Mouse (Mus musculus) lung, postnatal 4 days (tissue): Measurements from ENCODE around the gene Ssbp4.
A peak's percentile ranks its signal among the peaks of the same experiment; 100 is the strongest.

Experiments used
- DNase-seq, 2 experiments: peaks; one replicate each; pipeline ENCODE4 v3.0.0; 2021

The Ssbp4 gene

DNA sequence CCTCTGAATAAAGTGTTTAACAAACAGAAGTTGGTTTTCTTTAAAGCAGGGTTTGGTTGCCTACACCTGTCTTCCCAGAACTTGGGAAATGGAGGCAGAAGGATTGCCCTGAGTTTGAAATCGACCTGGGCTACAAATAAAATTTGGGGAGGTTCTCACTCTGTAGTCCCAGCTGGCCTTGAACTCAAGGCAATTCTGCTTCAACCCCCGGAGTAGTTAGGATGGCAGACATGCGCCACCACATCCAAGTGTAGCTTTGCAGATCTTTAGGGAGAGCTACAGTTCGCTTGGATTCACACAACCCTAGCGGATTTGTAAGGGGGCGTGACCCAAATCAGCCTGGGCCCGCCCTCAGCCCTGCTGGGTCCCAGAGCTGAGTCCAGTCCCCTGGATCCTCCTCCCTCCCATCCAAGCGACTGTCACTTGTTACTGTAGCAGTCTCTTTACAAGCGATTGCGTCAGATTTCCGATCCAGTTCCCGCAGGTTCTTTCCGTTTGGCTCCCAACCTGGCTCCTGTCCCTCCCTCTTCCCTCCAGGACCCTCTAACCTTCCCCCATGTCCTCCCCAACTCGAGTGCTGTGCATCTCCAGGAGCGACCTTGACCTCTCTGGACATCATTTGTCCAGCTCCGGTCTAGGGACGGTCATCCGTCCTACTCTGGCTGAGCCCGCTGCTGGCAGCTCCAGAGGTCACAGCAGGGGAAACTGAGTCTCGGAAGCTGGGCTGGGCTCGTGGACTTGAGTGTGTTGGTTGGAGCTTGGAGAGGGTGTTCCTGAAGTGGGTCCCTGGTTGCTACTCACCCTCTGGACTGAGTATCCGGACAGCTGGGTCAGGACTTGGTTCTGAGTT is 22.1 kb upstream of the Ssbp4 start:
- peak; percentile 80 to 85 for DNase-seq

DNA sequence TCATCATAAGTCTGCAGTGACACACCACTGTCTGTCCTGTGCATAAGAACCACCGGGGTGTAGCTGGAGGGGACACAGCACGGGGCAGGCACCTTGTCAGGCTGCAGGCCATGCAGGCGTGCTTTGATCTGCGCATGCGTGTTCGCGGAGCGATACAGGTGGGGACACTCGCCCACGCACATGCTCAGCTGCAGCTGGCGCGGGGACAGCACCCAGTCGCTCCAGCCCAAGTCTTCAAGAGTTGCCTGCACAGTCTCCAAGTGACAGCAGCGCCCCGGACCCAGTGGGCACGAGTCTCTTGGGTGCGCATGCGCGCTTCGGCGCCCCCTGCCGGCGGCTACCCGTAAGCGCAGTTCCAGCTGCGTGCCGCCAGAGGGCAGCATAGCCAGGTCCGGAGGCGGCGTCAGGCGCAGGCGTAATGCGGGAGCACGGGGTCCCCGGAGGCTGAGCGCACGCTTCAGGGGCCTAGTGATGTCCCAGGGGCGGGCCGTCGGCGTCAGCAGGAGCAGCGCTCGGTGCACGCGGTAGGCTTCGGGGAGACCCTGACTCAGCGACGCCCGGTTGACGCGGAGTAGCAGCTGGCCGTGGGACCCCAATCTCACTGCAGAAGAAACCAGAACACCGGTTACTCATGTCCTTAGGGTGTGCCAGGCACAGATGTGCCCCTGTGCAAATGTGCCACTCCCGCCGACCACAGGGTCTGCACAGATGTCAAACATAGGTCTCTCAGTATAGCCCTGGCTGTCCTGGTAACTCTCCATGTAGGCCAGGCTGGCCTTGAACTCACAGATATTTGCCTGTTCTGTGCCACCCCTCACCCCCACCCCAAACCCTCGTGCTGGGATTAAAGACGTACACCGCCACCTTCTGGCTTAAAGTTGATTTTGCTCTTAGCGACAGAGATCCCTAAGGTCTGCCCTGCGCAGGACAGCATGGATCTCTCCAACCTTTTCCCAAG is 21.2 kb upstream of the Ssbp4 start:
- DNase-seq: peak; percentile 92

DNA sequence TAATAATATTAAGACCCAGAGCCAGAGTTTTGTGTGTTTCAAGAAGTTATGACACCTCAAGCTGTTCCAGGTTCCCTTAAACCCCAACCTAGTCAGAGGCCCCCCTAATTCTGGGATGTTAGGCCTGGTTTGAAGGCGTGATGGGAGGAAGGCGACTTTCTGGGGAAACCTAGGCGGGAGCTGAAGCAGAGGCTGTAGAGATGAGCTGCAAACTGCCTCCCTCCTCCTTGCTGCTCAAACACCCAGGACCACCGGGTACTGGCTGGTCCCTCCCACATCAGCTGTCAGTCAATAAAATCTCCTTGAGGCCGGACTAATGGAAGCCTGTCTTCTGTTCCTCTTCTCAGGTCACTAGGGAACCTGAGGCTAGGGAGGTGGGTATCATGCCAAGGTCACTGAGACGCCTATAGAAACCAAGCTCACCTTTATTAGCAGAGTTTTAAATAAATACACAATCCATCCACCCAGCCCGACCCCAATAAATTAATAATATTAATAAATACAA is 20.4 kb upstream of the Ssbp4 start:
- DNase-seq: no peak

DNA sequence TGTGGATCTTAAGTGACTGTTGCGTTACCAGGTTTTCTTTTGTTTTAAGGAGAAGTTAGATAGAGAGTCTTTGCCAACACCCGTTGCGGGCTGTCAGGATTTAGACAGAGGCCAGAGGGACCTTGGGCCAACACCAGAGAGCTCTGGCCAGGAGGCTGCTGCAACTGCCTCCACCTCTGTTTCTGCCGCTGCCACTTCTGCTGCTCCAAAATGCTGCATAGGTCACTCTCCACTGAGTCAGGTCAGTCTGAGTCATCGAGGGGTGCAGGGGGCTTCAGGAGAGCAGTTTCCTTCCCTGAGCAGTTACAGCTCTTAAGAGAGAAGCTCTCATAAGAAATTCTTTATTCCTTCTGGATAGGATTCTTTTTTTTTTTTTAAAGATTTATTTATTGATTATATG is 18.4 kb upstream of the Ssbp4 start:
- DNase-seq: no peak

DNA sequence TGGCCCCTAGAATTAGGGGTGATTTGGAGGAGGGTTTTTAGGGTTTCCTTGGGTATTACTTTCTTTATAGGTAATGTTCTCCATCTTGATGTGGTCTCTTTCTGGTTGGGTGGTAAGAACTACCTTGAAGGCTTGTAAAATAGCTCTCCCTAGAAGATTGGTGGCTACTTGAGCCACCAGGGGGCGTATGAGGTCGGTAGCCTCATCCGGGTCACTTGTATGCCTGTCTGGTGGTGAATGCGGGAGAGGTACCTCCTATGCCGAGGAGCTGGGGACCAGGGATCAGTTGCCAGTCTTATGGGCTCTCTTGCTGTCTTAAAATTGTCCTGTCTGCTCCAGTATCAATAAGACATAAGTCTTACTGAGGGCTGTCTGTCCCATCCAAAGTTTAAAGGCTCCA is 16.4 kb upstream of the Ssbp4 start:
- DNase-seq: peak; percentile 60 to 74

DNA sequence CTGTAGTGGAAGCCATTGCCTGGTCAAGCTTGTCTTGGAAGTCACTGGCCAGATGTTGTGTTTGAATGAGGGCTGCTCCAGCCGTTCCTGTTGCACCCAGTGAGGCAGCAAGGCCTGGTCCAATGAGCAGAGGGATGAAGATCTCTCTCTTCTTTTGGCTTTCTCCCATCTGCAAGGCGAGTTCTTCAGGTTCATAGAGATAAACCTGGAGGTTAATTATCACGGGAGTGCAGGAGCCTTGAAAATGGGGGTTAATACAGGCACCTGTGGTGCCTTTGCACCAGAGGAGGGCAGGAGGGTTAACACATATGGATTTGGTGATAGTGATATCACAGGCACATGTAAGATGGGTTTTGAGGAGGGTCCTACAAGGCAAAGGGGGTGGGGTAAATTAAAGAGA is 13.5 kb upstream of the Ssbp4 start:
- no peak for DNase-seq

DNA sequence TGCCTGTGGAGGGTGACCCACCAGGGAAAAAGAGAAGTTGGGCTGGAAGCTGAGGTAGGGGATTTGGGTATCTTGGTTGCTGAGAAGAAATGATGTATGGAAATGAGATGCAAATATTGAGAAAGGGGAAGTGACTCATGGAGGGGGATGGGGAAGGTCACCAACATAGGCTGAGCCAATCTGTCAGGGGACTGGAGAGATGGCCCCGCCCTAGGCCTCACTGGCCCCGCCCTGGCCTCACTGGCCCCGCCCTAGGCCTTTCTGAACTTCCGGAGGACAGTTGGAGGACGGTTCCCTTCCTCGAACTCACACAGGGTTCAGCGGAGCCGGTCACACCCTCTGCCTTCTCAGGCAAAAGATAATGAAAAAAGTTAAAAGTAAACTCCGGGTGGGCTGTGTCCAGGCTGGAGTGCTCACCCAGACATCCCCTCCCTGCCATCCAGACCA is 10.2 kb upstream of the Ssbp4 start:
- peak; percentile 80 to 84 for DNase-seq

DNA sequence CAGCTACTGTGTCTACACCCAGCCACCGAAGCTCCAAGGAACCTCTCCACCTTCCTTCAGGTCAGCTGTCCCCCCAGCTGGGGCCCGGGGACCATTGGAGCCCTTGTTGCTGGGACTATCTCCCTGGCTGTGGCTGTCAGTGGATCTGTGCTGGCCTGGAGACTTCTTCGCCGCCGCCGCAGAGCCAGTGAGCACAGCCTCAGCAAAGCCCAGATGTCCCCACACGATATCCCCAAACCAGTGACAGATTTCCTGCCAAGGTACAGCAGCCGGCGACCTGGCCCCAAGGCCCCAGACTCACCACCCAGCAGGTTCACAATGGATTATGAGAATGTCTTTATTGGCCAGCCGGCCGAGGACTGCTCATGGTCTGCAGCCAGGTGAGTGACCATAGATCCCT is 9.3 kb upstream of the Ssbp4 start:
- DNase-seq: peak in 1 of 2 experiments; percentile 23

DNA sequence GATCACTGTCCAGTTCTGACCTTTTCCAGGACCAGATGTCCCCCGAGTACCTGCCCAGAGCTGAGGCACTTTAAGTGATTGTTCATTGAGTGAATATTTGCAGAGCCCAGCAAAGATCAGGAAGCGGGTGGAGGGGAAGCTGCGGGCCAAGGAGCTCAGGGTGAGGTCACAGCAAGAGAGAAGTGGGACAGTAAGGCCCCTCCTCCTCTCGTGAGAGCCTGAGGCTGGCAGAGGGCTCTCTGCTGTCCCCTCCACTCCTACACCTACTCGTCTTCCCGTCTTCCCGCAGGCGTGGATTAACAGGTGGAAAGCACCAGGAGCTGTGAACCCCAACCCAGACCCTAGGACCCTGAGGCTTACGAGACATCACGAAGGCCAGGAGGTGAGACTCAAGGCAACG is 8.0 kb upstream of the Ssbp4 start:
- peak; percentile 50 to 56 for DNase-seq

DNA sequence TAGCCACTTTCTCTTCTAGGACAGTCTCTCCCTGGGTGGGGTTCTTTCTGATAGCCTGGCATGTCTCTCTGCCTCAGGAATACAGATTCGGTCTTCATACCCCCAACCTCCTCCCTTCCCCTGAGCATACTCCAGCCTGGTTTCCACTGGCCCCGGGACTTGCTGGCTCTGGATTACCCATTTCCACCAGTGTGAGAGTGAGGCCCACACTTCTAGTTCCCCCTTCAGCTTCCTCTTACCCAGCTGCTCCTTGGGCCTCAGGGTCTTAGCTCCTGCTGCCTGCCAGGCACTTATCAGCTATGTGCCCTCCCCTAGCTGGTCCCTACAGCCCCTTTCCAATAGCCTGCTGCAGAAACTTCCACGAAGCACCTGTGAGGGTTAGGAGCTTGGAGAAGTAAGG is 7.2 kb upstream of the Ssbp4 start, which contains the start of gene Lrrc25:
Gene Lrrc25 (plus strand): TSS at position 262 of the 400 bp plus-strand sequence.
- peak in 1 of 2 experiments; percentile 34 for DNase-seq

DNA sequence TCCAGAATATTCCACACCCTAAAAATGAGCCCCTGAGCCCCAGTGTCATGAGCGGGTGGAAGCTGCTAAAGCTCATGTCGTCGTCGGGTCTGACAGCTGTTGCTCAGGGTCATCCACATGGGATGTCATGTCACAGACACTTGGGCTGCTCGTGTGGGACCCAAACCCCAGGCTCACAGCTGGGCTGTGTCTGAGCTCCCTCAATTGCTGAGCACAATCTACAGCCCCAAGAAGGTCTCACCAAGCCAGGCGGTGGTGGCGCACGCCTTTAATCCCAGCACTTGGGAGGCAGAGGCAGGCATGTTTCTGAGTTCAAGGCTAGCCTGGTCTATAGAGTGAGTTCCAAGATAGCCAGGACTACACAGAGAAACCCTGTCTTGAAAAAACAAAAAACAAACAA is 6.6 kb upstream of the Ssbp4 start:
- DNase-seq: peak in 1 of 2 experiments; percentile 40

DNA sequence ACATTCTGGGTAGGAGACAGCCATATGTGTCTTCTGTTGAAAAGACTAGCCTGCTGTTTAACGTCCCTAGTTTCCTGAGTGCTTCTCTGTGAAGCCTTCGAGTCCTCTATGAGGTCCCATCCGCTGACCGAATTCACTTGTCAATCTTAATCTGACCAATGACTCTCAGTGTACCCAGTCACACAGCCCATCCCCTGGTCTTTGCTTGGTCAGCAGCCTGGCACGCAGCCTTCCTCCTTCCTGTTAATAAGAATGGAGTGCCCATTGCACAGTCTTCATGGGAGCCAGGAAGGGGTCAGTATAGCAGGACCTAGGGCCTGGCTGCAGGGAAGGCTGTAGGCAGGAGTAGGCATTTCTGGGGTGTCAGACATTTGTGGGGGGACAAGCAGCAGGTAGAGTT is 5.8 kb upstream of the Ssbp4 start:
- peak in 1 of 2 experiments; percentile 43 for DNase-seq

DNA sequence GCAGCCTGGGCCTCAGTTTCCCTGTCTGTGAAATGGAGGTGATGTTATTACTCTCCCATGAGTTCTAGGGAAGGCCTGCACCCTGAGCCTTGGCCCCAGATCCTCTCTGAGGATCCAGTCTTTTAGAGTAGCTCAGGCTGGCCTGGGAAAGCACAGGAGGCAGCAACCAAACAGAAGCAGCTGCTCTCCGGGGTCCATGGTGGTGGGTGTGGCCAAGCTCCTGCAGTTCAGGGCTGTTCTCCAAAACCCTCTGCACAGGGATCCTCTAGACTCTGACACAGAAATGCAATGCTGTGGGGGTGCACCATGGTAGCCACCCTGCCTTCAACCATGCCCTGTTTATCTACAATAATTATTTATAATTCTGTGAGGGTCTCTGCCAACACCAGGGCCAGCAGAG is 5.1 kb upstream of the Ssbp4 start:
- no peak for DNase-seq

DNA sequence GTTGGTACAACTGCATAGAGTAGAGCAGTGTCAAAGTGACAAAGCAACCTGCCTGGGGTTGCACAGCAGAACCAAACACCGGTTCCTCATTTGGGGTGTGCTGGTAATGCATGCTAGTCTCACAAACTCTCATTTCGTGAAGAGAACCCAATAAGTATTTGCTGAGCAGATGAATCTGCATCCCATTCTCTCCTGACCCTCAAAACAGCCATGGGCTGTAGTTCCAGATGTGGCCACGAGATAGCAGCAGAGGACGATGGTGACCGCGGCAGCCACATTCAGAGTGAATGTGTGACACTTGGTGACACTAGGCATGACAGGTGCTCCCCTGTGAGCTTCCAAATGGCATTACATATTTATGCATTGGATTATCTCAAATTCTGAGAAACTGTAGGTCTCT is 3.2 kb upstream of the Ssbp4 start:
- DNase-seq: peak; percentile 86 to 93

DNA sequence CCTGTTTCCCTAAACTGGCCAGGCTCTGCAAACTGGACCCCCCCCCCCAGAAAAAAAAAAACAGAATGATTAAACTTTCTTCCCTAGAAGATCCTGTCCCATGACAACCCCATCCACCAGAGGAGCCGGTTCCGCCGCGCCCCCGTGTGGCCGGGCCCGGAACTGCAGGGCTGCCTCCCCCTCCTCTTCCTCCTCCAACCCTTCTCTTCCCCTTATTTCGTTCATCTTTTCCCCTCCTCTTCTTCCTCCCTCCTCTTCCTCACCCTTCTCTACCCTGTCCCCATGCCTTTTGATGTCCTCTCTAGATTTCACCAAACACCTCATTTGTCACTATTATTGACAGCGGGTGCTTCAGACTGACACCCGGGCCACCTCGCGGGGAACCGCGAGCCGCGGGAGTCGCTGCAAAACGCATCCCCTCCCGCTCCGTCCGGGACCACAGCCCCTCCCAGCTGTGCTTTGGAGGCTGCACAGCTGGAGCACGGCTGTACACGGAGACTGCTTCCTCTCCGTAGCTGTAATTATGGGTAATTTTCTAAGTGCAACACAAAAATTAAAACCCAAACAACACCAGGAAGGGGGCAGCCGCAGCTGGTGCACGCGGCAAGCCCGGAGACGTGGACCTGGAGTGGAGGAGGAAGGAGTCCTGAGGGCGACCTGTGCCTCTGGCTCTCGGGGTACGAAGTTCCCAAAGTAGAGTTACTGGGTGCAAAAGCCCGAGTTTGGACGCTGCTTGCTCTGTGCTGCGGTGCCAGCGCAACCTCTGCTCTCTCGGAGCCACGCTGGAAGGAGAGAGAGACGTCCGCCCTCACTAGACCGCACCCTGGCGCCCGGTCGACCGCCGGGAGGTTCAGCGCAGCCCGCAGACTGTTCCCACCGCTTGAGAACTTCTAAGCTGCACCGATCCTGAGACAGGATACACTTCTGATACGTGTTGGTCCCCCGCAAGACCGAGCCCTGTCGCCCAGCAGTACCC is 2.4 kb upstream of the Ssbp4 start:
- peak; percentile 87 to 93 for DNase-seq

DNA sequence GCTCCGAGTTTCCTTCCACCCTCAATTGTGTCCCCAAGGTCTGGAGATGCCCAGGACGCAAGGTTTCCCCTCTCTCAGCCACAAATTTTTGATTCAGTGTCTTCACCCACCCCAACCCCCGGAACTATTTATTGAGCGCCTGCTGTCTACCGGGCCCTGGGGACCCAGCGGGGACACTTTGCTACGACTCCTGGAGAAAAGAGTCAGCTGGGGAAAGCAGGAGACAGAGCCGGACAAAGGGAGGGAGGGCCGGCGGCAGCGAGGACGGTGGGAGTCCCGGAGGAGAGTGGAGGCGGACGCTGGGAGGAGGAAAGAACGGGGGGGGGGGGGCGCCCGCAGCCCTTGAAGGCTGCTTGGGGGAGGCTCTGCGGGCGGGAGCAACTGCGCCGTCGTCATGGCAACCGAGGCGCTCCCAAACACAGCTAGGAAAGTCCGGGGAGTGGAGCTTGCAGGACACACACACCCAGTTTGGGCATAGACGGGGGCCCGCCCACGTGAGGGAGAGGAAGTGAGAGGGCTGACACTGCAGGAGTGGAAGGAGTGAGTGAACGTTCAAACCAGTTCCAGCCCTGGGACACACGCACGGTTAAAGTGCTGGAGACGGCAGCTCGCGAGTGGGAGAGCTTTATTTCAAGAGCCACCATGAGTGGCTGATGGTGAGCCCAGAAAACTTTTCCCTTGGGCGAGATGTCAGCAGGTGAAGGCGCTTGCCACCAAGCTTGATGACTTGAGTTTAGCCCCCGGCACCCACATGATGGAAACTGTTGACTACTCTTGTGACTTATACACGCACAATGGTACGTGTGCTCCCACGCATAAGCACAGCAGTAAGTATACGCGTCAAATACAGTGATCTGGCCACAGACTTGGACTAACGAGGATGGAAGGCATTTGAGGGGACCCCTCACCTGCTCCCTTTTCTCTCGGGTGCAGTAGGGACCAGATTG is 1.4 kb upstream of the Ssbp4 start:
- peak; percentile 93 to 98 for DNase-seq

DNA sequence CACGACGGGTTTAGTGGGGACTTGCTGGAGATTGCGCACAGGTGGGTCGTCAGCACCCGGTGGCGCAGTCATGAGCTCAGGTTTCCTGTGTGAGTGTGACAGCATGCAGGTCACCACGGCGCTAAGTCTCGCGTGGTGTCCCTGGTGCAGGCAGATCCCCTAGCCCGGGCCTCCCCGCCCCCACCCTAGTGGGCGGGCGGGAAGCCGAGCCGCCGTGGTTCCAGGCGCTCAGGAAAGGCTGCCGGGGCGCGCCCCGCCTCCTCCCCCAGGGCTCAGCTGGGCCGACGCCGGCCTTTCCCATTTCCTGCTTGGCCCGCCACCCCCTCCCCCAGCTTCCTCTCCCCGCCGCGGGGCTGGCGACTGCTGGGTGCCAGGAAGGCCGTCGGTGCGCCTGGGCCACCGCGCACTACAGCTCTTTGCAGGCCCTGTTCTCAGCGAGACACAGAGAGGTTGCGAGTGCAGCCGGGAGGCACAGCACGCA is 736 bp upstream of the Ssbp4 start:
- DNase-seq: peak; percentile 95 to 98

DNA sequence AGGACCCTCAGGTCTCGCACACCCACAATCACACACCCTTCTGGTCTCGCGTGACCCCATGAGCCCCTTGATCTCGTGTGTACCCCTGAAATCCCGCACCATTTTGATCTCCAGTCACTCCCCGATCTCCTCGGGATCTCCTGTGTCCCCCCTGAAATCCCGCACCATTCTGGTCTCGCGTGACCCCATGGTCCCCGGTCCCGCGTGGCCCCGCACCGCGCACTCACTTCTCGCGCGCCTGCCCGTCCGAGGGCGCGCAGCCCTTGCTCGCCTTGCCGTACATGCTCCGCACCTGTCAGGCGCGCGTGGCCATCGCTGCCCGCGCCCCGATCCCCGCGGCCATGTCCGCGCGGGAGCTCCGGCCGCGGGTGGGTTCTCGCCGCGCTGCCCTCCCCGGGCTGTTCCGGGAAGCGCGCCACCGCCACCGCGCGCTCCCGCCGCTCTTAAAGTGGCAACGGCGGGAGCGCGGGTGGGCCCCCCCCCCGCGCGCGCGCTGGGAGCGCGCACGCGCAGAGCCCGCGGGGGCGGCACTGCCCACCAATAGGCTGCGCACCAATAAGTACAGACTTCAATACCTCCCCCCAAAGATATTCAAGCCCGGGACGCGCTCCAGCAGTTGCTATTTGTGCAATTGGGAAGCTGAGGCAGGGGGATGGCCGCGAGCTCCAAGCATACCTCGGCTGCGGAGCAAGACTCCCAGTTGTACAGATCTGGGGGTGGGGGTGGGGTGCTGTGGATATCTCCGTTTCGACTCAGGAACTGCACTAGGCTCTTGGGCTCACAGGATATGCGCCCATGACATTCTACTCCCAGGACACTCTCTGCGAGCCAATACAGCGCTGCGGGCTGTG is 549 bp downstream of the Ssbp4 start:
- peak; percentile 59 to 77 for DNase-seq

DNA sequence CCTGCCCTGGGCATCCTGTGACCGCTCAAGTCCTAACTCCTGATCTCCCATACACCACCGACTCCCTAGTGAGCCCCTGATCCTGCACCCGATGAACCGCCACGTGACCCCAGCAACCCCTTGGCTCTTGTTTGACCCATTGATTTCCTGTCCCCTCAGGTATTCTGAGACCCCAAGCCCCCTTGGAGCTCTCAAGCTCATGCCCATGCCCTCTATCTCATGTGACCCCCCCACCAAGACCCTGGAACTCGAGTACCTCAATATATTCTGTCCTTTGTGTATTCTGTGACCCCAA is 1.1 kb downstream of the Ssbp4 start:
- peak in 1 of 2 experiments; percentile 33 for DNase-seq
